Mouse (Mus musculus) C2C12 (cell line): ENCODE results near the gene Gapvd1.

Experiments
- CEBPB ChIP-seq: IDR thresholded peaks from one replicate; pipeline ENCODE4 v1.6.1; 2011; ENCODE audit warnings: low read depth, mild to moderate bottlenecking, control low read depth, moderate library complexity
- CTCF ChIP-seq: IDR thresholded peaks from one replicate; pipeline ENCODE4 v1.5.1; 2011; ENCODE audit not compliant: control insufficient read depth, insufficient read depth, insufficient read length
- FOSL1 ChIP-seq: IDR thresholded peaks from one replicate; pipeline ENCODE4 v1.8.0; 2011; ENCODE audit warnings: mild to moderate bottlenecking, low read length; ENCODE audit not compliant: poor library complexity, insufficient read depth, severe bottlenecking
- MAX ChIP-seq: IDR thresholded peaks from one replicate; pipeline ENCODE4 v1.6.1; 2011; ENCODE audit warnings: mild to moderate bottlenecking, control low read depth
- MYOD1 ChIP-seq: IDR thresholded peaks from one replicate; pipeline ENCODE4 v1.6.1; 2011; ENCODE audit warnings: low read depth; ENCODE audit not compliant: control insufficient read depth, insufficient read length
- MYOG ChIP-seq: IDR thresholded peaks from one replicate; pipeline ENCODE4 v1.6.1; 2011; ENCODE audit not compliant: control insufficient read depth, insufficient read length; ENCODE audit errors: extremely low read depth
- USF1 ChIP-seq: IDR thresholded peaks from one replicate; pipeline ENCODE4 v1.6.1; 2011; ENCODE audit warnings: low read depth, mild to moderate bottlenecking, control low read depth, moderate library complexity

DNA sequence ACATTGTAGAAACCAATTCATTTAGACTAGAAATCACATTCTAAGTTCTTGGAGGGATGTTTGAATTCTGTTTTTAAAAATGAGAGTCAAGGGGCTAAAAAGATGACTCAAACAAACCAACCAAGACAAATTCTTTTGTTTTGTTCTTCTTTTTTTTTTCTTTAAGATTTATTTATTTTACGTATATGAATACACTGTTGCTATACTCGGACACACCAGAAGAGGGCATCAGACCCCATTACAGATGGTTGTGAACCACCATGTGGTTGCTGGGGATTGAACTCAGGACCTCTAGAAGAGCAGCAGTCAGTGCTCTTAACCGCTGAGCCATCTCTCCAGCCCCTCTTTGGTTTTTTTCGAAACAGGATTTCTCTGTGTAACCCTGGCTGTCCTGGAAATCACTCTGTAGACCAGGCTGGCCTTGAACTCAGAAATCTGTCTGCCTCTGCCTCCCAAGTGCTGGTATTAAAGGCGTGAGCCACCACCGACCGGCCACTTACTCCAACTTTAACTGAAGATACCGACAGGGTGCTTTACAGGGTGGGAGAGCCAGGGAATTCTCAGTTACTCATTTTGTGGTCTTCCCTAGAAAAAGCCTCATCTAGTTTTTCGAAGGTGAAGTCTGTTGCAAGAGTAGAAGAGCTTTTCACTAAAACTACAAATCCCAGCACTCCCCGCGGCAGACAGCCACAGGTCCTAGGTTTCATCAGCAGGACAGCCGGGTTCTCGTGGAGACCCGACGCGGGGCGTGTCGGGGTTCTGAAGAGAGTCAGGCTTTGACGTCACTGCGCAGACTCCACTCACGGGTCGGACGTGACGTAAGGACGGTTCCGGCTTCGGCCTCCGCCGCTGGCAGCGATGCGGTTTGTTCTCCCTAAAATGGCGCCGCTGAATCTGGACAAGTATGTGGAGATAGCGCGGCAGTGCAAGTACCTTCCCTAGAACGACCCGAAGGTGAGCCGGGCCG lies 46.8 kb upstream of the Gapvd1 start:
- TF ChIP-seq CTCF (no peak), MAX (peak; percentile 84), USF1 (no peak), MYOG (no peak), MYOD1 (no peak), CEBPB (peak; percentile 84), FOSL1 (no peak)
